Mouse (Mus musculus): ENCODE data around the gene Depdc1b. TPM values are rescaled to one million over a fixed set of nuclear protein-coding genes. Genes with fewer than 3 reads are reported as not detected.
A peak's percentile ranks its signal among the peaks of the same experiment; 100 is the strongest.

Depdc1b gene
- polyA plus RNA-seq, 1 experiment from 2014 or later = 5.4 TPM

- Histone ChIP-seq H3K4me3 (replicated peaks; ENCODE audit: low read length) (no peak overlapping the region), H3K9me3 (ENCODE audit: control insufficient read depth, low read length) (no peaks in the 10 kb centered on the region), H3K4me1 (replicated peaks; ENCODE audit: control insufficient read depth, insufficient read depth, low read length) (no peaks in the 10 kb centered on the region), H3K36me3 (ENCODE audit: control insufficient read depth, insufficient read depth) (no peaks in the 10 kb centered on the region), H3K27ac (ENCODE audit: low read length) (no peak overlapping the region), H3K27me3 (replicated peaks; ENCODE audit: control insufficient read depth, insufficient read depth, low read length) (no peaks in the 10 kb centered on the region), H3K4me2 (ENCODE audit: low read length) (no peak overlapping the region), H3K9ac (replicated peaks; ENCODE audit: low read depth, low read length) (no peak overlapping the region)
- 75% methylated on average over 7 of the region's 7 CpGs for WGBS
- ATAC-seq = no peak
These were observed 22.1 kb downstream of the Depdc1b start for GRCm38 (mm10) chr13:108338076-108338836.

GRCm38 (mm10) chr13:108339907-108340596 is 23.9 kb downstream of the Depdc1b start:
- H3K4me1 ChIP-seq (replicated peaks; ENCODE audit: control insufficient read depth, insufficient read depth, low read length) = no peaks in the 10 kb centered on the region
- no peaks in the 10 kb centered on the region for H3K36me3 ChIP-seq (ENCODE audit: control insufficient read depth, insufficient read depth)
- no peak overlapping the region for H3K4me3 ChIP-seq (replicated peaks; ENCODE audit: low read length)
- no peak for ATAC-seq
- H3K9me3 ChIP-seq (ENCODE audit: control insufficient read depth, low read length) = no peaks in the 10 kb centered on the region
- no peaks in the 10 kb centered on the region for H3K27me3 ChIP-seq (replicated peaks; ENCODE audit: control insufficient read depth, insufficient read depth, low read length)
- no peak overlapping the region for H3K27ac ChIP-seq (ENCODE audit: low read length)
- no peak overlapping the region for H3K9ac ChIP-seq (replicated peaks; ENCODE audit: low read depth, low read length)
- whole genome bisulfite sequencing = 89% methylated on average over 10 of the region's 10 CpGs
- H3K4me2 ChIP-seq (ENCODE audit: low read length) = no peak overlapping the region

GRCm38 (mm10) chr13:108341585-108341984 is 25.5 kb downstream of the Depdc1b start:
- Histone ChIP-seq H3K4me1 (replicated peaks; ENCODE audit: control insufficient read depth, insufficient read depth, low read length) (no peaks in the 10 kb centered on the region), H3K36me3 (ENCODE audit: control insufficient read depth, insufficient read depth) (no peaks in the 10 kb centered on the region), H3K27me3 (replicated peaks; ENCODE audit: control insufficient read depth, insufficient read depth, low read length) (no peaks in the 10 kb centered on the region), H3K9ac (replicated peaks; ENCODE audit: low read depth, low read length) (no peak overlapping the region), H3K4me2 (ENCODE audit: low read length) (no peak overlapping the region), H3K4me3 (replicated peaks; ENCODE audit: low read length) (no peak overlapping the region), H3K9me3 (ENCODE audit: control insufficient read depth, low read length) (no peaks in the 10 kb centered on the region), H3K27ac (ENCODE audit: low read length) (no peak overlapping the region)
- WGBS = 80% methylated on average over 7 of the region's 7 CpGs
- no peak for ATAC-seq

- ATAC-seq = no peak
- no peaks in the 10 kb centered on the region for H3K27me3 ChIP-seq (replicated peaks; ENCODE audit: control insufficient read depth, insufficient read depth, low read length)
- WGBS = 85% methylated on average over 4 of the region's 4 CpGs
- H3K36me3 ChIP-seq (ENCODE audit: control insufficient read depth, insufficient read depth) = no peaks in the 10 kb centered on the region
- H3K4me3 ChIP-seq (replicated peaks; ENCODE audit: low read length) = no peak overlapping the region
- H3K9ac ChIP-seq (replicated peaks; ENCODE audit: low read depth, low read length) = no peak overlapping the region
- H3K27ac ChIP-seq (ENCODE audit: low read length) = no peak overlapping the region
- no peak overlapping the region for H3K4me2 ChIP-seq (ENCODE audit: low read length)
- no peaks in the 10 kb centered on the region; the same call in 1 of the 2 replicates for H3K4me1 ChIP-seq (replicated peaks; ENCODE audit: control insufficient read depth, insufficient read depth, low read length)
- no peaks in the 10 kb centered on the region for H3K9me3 ChIP-seq (ENCODE audit: control insufficient read depth, low read length)
These were observed 29.6 kb downstream of the Depdc1b start for GRCm38 (mm10) chr13:108345756-108346155.

- Histone ChIP-seq H3K4me1 (replicated peaks; ENCODE audit: control insufficient read depth, insufficient read depth, low read length) (no peaks in the 10 kb centered on the region; the same call in 1 of the 2 replicates), H3K36me3 (ENCODE audit: control insufficient read depth, insufficient read depth) (no peaks in the 10 kb centered on the region), H3K4me2 (ENCODE audit: low read length) (no peak overlapping the region), H3K27ac (ENCODE audit: low read length) (no peak overlapping the region), H3K27me3 (replicated peaks; ENCODE audit: control insufficient read depth, insufficient read depth, low read length) (no peaks in the 10 kb centered on the region), H3K4me3 (replicated peaks; ENCODE audit: low read length) (no peak overlapping the region), H3K9me3 (ENCODE audit: control insufficient read depth, low read length) (no peaks in the 10 kb centered on the region), H3K9ac (replicated peaks; ENCODE audit: low read depth, low read length) (no peak overlapping the region)
- peak; percentile 78 for ATAC-seq
- 63% methylated on average over 4 of the region's 4 CpGs for WGBS
These were observed 30.9 kb downstream of the Depdc1b start for GRCm38 (mm10) chr13:108347016-108347415.

- no peaks in the 10 kb centered on the region for H3K27me3 ChIP-seq (replicated peaks; ENCODE audit: control insufficient read depth, insufficient read depth, low read length)
- H3K36me3 ChIP-seq (ENCODE audit: control insufficient read depth, insufficient read depth) = no peaks in the 10 kb centered on the region
- H3K4me1 ChIP-seq (replicated peaks; ENCODE audit: control insufficient read depth, insufficient read depth, low read length) = no peaks in the 10 kb centered on the region; the same call in 1 of the 2 replicates
- no peak overlapping the region for H3K4me3 ChIP-seq (replicated peaks; ENCODE audit: low read length)
- no peak overlapping the region for H3K27ac ChIP-seq (ENCODE audit: low read length)
- H3K9me3 ChIP-seq (ENCODE audit: control insufficient read depth, low read length) = no peaks in the 10 kb centered on the region
- WGBS = 35% methylated on average over 5 of the region's 5 CpGs
- no peak overlapping the region for H3K4me2 ChIP-seq (ENCODE audit: low read length)
- peak; percentile 80 for ATAC-seq
- no peak overlapping the region for H3K9ac ChIP-seq (replicated peaks; ENCODE audit: low read depth, low read length)
These were observed 33.5 kb downstream of the Depdc1b start for GRCm38 (mm10) chr13:108349624-108350023.

GRCm38 (mm10) chr13:108353781-108354180 is 37.6 kb downstream of the Depdc1b start:
- no peak overlapping the region for H3K4me2 ChIP-seq (ENCODE audit: low read length)
- no peaks in the 10 kb centered on the region for H3K36me3 ChIP-seq (ENCODE audit: control insufficient read depth, insufficient read depth)
- no peak for ATAC-seq
- H3K27me3 ChIP-seq (replicated peaks; ENCODE audit: control insufficient read depth, insufficient read depth, low read length) = no peaks in the 10 kb centered on the region
- H3K9ac ChIP-seq (replicated peaks; ENCODE audit: low read depth, low read length) = no peak overlapping the region
- no peak overlapping the region for H3K27ac ChIP-seq (ENCODE audit: low read length)
- H3K9me3 ChIP-seq (ENCODE audit: control insufficient read depth, low read length) = no peaks in the 10 kb centered on the region
- no peak overlapping the region for H3K4me3 ChIP-seq (replicated peaks; ENCODE audit: low read length)
- WGBS = 90% methylated on average over 5 of the region's 5 CpGs
- H3K4me1 ChIP-seq (replicated peaks; ENCODE audit: control insufficient read depth, insufficient read depth, low read length) = no peaks in the 10 kb centered on the region; the same call in 1 of the 2 replicates

- WGBS = 89% methylated on average over 12 of the region's 12 CpGs
These were observed 38.8 kb downstream of the Depdc1b start for GRCm38 (mm10) chr13:108354804-108355552.

GRCm38 (mm10) chr13:108357362-108357761 is 41.2 kb downstream of the Depdc1b start:
- WGBS = 33% methylated on average over 10 of the region's 10 CpGs
- H3K4me1 ChIP-seq (replicated peaks; ENCODE audit: control insufficient read depth, insufficient read depth, low read length) = no peaks in the 10 kb centered on the region

More at GRCm38 (mm10) chr13:108354804-108355552, 38.8 kb downstream of the Depdc1b start:
- no peak overlapping the region for H3K4me3 ChIP-seq (replicated peaks; ENCODE audit: low read length)
- H3K4me1 ChIP-seq (replicated peaks; ENCODE audit: control insufficient read depth, insufficient read depth, low read length) = no peaks in the 10 kb centered on the region
- no peak for ATAC-seq
- H3K27ac ChIP-seq (ENCODE audit: low read length) = no peak overlapping the region
- H3K4me2 ChIP-seq (ENCODE audit: low read length) = no peak overlapping the region
- H3K36me3 ChIP-seq (ENCODE audit: control insufficient read depth, insufficient read depth) = no peaks in the 10 kb centered on the region
- H3K9me3 ChIP-seq (ENCODE audit: control insufficient read depth, low read length) = no peaks in the 10 kb centered on the region
- no peaks in the 10 kb centered on the region for H3K27me3 ChIP-seq (replicated peaks; ENCODE audit: control insufficient read depth, insufficient read depth, low read length)
- H3K9ac ChIP-seq (replicated peaks; ENCODE audit: low read depth, low read length) = no peak overlapping the region

More at GRCm38 (mm10) chr13:108357362-108357761, 41.2 kb downstream of the Depdc1b start:
- Histone ChIP-seq H3K4me2 (ENCODE audit: low read length) (no peak overlapping the region), H3K27ac (ENCODE audit: low read length) (no peak overlapping the region), H3K4me3 (replicated peaks; ENCODE audit: low read length) (no peak overlapping the region), H3K9me3 (ENCODE audit: control insufficient read depth, low read length) (no peaks in the 10 kb centered on the region), H3K9ac (replicated peaks; ENCODE audit: low read depth, low read length) (no peak overlapping the region), H3K27me3 (replicated peaks; ENCODE audit: control insufficient read depth, insufficient read depth, low read length) (no peaks in the 10 kb centered on the region), H3K36me3 (ENCODE audit: control insufficient read depth, insufficient read depth) (no peaks in the 10 kb centered on the region)
- ATAC-seq = no peak
